ENCODE assay signal across 15 mouse cellular contexts in genomic region chr7:89371623-89372295, GRCm38 (mm10). TPM values are rescaled to one million over a fixed set of nuclear protein-coding genes. Genes with fewer than 3 reads are reported as not detected.
A peak's percentile ranks its signal among the peaks of the same experiment; 100 is the strongest.
DNase-seq lines count a peak whose midpoint lies in the region; ATAC-seq and TF ChIP-seq lines count a peak whose summit lies in the region.
"Had no signal": no experiment of that assay in that cellular context is flagged by ENCODE, and none has a peak within 500 bp of the region (broad histone marks: within the 10 kb centered on the region; RNA-seq: fewer than 3 reads in every experiment).

No protein-coding gene starts in this region.

- H3K9ac ChIP-seq in intestine, embryonic 15.5 days = no peak overlapping the region
- no peak overlapping the region for H3K9ac ChIP-seq in intestine, postnatal 0 days (ENCODE audit: low read depth, low read length)
- no peak overlapping the region for H3K9ac ChIP-seq in lung, embryonic 16.5 days (ENCODE audit: low read length)
- H3K9ac ChIP-seq: embryonic facial prominence, embryonic 15.5 days; heart, embryonic 12.5 days; hindbrain, embryonic 12.5 days had no signal

- peak; percentile 34; the same call in 1 of the 2 replicates for ATAC-seq in intestine, embryonic 15.5 days
- ATAC-seq in intestine, postnatal 0 days = no peak; the same call in 1 of the 2 replicates
- ATAC-seq in lung, embryonic 16.5 days (ENCODE audit: low read depth) = 0 out of 2 replicates have a peak, but pooled peaks have one; percentile 28
- peak; percentile 27; the same call in 1 of the 2 replicates for ATAC-seq in granulocyte monocyte progenitor cell, adult 5-6 weeks (replicated peaks; ENCODE audit: poor library complexity, severe bottlenecking)
- ATAC-seq: hindbrain, embryonic 16.5 days had no signal

- 66% methylated on average over 6 of the region's 6 CpGs for WGBS in intestine, embryonic 15.5 days
- 70% methylated on average over 6 of the region's 6 CpGs for WGBS in intestine, postnatal 0 days
- WGBS in lung, embryonic 16.5 days = 42% methylated on average over 6 of the region's 6 CpGs

- H3K27me3 ChIP-seq in intestine, embryonic 15.5 days (replicated peaks) = no peaks in the 10 kb centered on the region
- H3K27me3 ChIP-seq in intestine, postnatal 0 days (replicated peaks; ENCODE audit: control insufficient read depth, insufficient read depth, low read length) = no peaks in the 10 kb centered on the region
- no peaks in the 10 kb centered on the region for H3K27me3 ChIP-seq in lung, embryonic 16.5 days (ENCODE audit: control insufficient read depth, insufficient read depth, low read depth, low read length)
- H3K27me3 ChIP-seq: CH12.LX; embryonic facial prominence, embryonic 15.5 days; heart, embryonic 12.5 days; hindbrain, embryonic 12.5 days had no signal

- no peak overlapping the region for H3K4me3 ChIP-seq in intestine, embryonic 15.5 days (replicated peaks)
- no peak overlapping the region for H3K4me3 ChIP-seq in intestine, postnatal 0 days (ENCODE audit: low read depth, low read length)
- no peak overlapping the region for H3K4me3 ChIP-seq in lung, embryonic 16.5 days (ENCODE audit: low read length)
- H3K4me3 ChIP-seq: embryonic facial prominence, embryonic 15.5 days; erythroblast, embryonic 14.5 days; forebrain, embryonic 10.5 days; gastrocnemius, adult 2 months; heart, embryonic 12.5 days; hindbrain, embryonic 12.5 days had no signal

- H3K4me2 ChIP-seq in intestine, embryonic 15.5 days (replicated peaks) = no peak overlapping the region
- H3K4me2 ChIP-seq in intestine, postnatal 0 days (replicated peaks; ENCODE audit: low read depth) = no peak overlapping the region
- no peak overlapping the region for H3K4me2 ChIP-seq in lung, embryonic 16.5 days (ENCODE audit: low read depth, low read length)
- H3K4me2 ChIP-seq: embryonic facial prominence, embryonic 15.5 days; heart, embryonic 12.5 days; hindbrain, embryonic 12.5 days had no signal

- no peak overlapping the region for H3K27ac ChIP-seq in intestine, embryonic 15.5 days
- no peak overlapping the region for H3K27ac ChIP-seq in intestine, postnatal 0 days (ENCODE audit: low read depth, low read length)
- no peak overlapping the region for H3K27ac ChIP-seq in lung, embryonic 16.5 days (ENCODE audit: low read length)
- H3K27ac ChIP-seq: embryonic facial prominence, embryonic 15.5 days; forebrain, embryonic 10.5 days; gastrocnemius, adult 2 months; hindbrain, embryonic 12.5 days had no signal

- H3K9me3 ChIP-seq in intestine, embryonic 15.5 days = no peaks in the 10 kb centered on the region
- no peaks in the 10 kb centered on the region for H3K9me3 ChIP-seq in intestine, postnatal 0 days (ENCODE audit: control insufficient read depth)
- H3K9me3 ChIP-seq in lung, embryonic 16.5 days (ENCODE audit: control insufficient read depth, low read length) = no peaks in the 10 kb centered on the region
- H3K9me3 ChIP-seq: embryonic facial prominence, embryonic 15.5 days; forebrain, embryonic 10.5 days; heart, embryonic 12.5 days; hindbrain, embryonic 12.5 days had no signal

- peaks cover 2% of the 10 kb centered on the region; the same call in 1 of the 2 replicates for H3K4me1 ChIP-seq in intestine, embryonic 15.5 days (replicated peaks)
- no peaks in the 10 kb centered on the region; the same call in 1 of the 2 replicates for H3K4me1 ChIP-seq in intestine, postnatal 0 days (replicated peaks; ENCODE audit: control insufficient read depth, insufficient read depth, low read length)
- H3K4me1 ChIP-seq in lung, embryonic 16.5 days (replicated peaks; ENCODE audit: control insufficient read depth, insufficient read depth, low read length) = peaks cover 5% of the 10 kb centered on the region; the same call in 1 of the 2 replicates
- H3K4me1 ChIP-seq: embryonic facial prominence, embryonic 15.5 days; hindbrain, embryonic 12.5 days had no signal

- no peak for TF ChIP-seq CTCF in intestine, postnatal 0 days (IDR thresholded peaks at IDR 0.05; ENCODE audit: low read depth)

- H3K36me3 ChIP-seq in intestine, embryonic 15.5 days = no peaks in the 10 kb centered on the region
- H3K36me3 ChIP-seq in intestine, postnatal 0 days (ENCODE audit: control insufficient read depth, insufficient read depth) = no peaks in the 10 kb centered on the region
- no peaks in the 10 kb centered on the region for H3K36me3 ChIP-seq in lung, embryonic 16.5 days (ENCODE audit: control insufficient read depth, insufficient read depth, low read length)
- H3K36me3 ChIP-seq: embryonic facial prominence, embryonic 15.5 days; forebrain, embryonic 10.5 days; heart, embryonic 12.5 days; hindbrain, embryonic 12.5 days had no signal

- no peak for DNase-seq in lung, postnatal 36 days
- DNase-seq in Muller cell, postnatal 12 days (ENCODE audit: inconsistent ontology term) = peak; percentile 38
- DNase-seq in layer of hippocampus, adult 9-10 months (ENCODE audit: low spot score) = no peak

RNA-seq across cellular contexts. Expression of gene Tmem135, which starts 32.3 kb away (rescaled TPM):
- polyA plus RNA-seq in intestine, embryonic 15.5 days (2015; fragmentation: Nextera tagmentation; extraction: Ambion mirVana) = 42.4 and 43.8 TPM in 2 replicates
- polyA plus RNA-seq in intestine, postnatal 0 days (2015; fragmentation: Nextera tagmentation; extraction: Ambion mirVana) = 57.9 and 72.0 TPM in 2 replicates
- polyA plus RNA-seq in lung, embryonic 16.5 days (2015; fragmentation: Nextera tagmentation; extraction: Ambion mirVana) = 27.5 and 29.0 TPM in 2 replicates
- total RNA-seq in granulocyte monocyte progenitor cell, adult 5-6 weeks (2014; fragmentation: Nextera tagmentation) = 21.5 and 23.1 TPM in 2 replicates
- 18.1 and 18.9 TPM in 2 replicates for total RNA-seq in granulocyte monocyte progenitor cell, adult 5-6 weeks (2017)

RNA-seq across cellular contexts. Expression of gene Fzd4, which starts 32.4 kb away (rescaled TPM):
- polyA plus RNA-seq in intestine, embryonic 15.5 days (2015; fragmentation: Nextera tagmentation; extraction: Ambion mirVana) = 9.1 and 9.5 TPM in 2 replicates
- 6.4 and 7.3 TPM in 2 replicates for polyA plus RNA-seq in intestine, postnatal 0 days (2015; fragmentation: Nextera tagmentation; extraction: Ambion mirVana)
- 14.4 and 14.8 TPM in 2 replicates for polyA plus RNA-seq in lung, embryonic 16.5 days (2015; fragmentation: Nextera tagmentation; extraction: Ambion mirVana)
- total RNA-seq in granulocyte monocyte progenitor cell, adult 5-6 weeks (2014; fragmentation: Nextera tagmentation) = 0.34 and 2.4 TPM in 2 replicates
- 0.78 and 1.1 TPM in 2 replicates for total RNA-seq in granulocyte monocyte progenitor cell, adult 5-6 weeks (2017)
- polyA plus RNA-seq: erythroblast, embryonic 14.5 days had no signal
